Mouse (Mus musculus): Measurements from ENCODE around the gene Apba3.

The Apba3 gene

DNA sequence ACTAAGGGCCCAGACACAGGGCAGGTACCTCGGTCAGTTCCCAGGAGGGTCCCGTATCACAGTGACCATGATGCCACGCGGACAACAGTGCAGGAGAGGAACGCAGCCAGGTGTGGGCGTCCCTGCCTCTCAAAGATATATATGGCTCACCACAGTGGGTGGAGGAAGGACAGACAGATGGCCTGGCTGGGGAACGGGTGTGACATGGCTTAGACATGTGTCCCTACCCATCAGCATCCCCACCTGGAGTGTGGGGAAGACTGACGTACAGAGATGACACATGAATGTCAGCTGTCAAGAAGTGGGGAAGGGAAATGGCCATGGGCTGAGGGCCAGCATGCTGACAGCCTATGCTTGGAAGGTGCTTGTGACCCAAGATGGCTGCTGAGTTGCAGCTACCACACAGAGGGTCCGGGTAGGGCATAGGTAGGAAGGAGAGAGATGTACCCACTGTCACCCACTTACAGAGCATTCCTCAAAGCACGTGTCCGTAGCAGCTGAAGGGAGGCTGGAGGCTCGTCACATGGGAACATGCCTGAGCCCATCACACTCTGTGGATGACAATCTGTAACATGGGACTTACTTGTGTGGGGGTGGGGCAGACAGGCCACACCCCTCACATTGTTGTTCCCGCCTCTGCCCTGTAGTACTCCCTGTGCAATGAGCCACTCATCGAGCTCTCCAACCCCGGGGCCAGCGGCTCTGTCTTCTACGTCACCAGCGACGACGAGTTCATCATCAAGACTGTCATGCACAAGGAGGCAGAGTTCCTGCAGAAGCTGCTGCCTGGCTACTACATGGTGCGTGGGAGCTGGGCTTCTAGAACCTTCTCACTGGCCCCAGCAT, 40.3 kb downstream of the Apba3 start:
- peak in 1 of 2 experiments; percentile 69 for DNase-seq (ENCODE audit: low spot score in 2 of 2)

DNA sequence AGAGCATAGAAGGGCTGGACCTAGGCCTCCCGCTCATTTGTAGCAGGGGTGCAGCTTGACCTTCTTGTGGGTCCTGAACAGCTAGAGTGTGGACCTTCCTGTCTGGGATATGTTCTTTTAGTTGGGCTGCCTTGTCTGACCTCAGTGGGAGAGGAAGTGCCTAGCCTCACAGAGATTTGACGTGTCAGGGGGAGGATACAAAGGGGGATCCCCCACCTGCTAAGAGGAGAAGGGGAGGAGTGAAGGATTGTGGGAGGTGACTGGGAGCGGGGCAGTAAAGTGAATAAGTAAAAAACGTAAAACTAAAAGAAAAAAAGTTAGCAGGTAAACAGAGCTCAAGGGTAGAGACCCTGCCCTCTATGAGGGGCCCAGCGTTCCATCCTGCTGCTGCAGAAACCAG, 42.8 kb downstream of the Apba3 start:
- DNase-seq (ENCODE audit: low spot score in 2 of 2) = no peak

DNA sequence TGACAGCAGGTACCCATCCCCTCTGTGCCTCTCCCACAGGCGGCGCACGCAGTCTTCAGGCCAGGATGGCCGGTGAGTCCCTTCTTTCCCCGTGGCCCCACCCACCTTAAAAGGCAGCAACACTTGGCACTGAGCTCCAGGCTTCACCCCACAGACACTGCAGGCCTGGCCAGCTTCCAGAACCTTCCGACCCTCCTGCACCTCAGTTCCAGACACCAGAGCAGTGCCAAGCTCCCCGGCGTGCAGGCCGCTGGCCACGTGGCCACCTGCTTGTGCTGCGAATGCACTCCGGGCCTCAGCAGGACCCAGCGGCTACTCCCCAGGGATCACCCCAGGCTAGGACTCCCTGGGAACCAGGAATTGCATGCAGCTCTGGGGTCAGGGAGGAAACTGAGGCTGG, 46.8 kb downstream of the Apba3 start:
- no peak for DNase-seq (ENCODE audit: low spot score in 2 of 2)

DNA sequence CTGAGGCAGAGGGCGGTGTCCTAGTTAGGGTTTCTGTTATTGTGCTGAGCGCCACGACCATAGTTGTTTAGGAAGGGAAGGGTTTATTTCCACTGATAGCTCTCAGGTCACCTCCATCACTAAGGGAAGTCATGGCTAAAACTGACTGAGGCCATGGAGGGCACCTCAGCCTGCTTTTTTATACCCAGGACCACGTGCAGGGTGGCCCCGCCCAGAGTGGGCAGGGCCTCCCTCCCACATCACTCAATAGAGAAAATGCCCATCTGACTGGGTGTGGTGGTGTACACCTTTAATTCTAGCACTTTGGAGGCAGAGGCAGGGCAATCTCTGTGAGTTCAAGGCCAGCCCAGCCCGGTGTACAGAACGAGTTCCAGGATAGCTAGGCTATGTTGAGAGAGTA, 47.4 kb downstream of the Apba3 start:
- no peak for DNase-seq (ENCODE audit: low spot score in 2 of 2)

DNA sequence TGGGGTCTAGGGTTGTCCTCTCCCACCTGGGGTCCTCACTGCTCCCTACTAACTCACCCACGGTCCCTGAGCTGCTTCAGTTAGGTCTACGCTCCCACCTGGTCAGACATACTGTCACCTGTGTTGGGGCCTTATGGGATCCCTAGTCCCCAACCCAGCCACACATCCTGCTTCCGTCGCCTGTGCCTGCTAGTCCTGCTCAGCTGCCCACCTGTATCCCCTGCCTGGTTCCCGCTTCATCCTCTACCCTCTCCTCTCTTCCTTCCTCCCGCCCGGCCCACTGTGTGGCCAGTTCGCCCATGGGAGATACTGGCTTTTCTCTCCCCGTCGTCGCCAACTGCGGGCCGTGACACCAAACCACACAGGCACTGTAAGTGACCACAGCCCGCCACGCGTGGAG, 48.8 kb downstream of the Apba3 start:
- DNase-seq (ENCODE audit: low spot score in 2 of 2) = no peak

DNA sequence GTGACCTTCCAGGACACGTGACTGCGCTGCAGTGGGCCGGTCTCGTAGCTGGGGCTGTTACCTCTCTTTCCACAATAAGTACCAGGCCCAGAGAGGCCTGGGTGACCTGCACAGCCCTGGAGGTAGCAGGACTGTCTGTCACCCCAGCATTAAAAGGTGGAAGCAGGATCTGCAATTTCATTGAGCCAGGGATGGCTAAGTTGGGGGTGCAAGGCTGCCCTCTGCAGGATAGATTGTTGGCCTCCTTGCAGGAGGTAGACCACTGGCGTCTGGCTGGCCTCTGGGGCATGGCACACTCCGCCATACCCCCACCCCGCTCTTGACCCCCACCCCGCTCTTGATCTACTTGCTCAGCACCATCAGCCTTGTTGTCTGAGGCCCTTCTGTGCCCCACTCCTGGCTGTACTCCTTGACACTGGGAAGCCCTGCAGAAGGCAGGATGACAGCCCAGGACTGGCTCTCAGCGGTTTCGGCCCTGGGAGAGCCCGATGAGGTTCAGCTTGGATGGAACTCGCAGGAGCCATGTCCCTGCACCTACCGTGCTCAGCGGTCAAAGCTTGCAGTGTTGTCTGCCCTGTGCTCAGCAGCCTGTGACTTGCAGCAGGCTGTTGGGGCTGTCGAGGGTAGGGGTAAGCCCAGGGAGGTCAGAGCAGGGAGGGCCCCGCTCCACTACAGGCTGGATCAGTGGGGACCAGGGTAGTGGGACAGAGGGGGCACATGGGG, 49.7 kb downstream of the Apba3 start:
- DNase-seq (ENCODE audit: low spot score in 2 of 2) = no peak

DNA sequence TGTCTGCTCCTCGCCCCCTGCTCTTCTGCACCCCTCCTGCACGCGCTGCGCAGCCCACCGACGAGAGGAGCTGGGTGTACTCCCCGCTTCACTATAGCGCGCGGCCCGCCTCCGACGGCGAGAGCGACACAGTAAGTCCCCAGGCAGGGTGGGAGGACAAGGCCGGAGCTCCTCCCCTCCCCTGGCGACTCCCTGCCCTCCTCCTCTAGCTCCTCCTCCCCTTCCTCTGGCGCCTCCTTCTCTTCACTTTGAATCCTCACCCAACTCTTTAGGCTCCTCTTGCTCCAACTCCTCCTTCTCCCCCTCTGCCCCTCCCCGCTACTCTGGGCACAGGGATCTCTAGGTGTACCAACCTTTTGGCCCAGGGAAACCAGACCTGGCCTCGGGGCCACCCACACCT, 50.5 kb downstream of the Apba3 start:
- no peak for DNase-seq (ENCODE audit: low spot score in 2 of 2)

DNA sequence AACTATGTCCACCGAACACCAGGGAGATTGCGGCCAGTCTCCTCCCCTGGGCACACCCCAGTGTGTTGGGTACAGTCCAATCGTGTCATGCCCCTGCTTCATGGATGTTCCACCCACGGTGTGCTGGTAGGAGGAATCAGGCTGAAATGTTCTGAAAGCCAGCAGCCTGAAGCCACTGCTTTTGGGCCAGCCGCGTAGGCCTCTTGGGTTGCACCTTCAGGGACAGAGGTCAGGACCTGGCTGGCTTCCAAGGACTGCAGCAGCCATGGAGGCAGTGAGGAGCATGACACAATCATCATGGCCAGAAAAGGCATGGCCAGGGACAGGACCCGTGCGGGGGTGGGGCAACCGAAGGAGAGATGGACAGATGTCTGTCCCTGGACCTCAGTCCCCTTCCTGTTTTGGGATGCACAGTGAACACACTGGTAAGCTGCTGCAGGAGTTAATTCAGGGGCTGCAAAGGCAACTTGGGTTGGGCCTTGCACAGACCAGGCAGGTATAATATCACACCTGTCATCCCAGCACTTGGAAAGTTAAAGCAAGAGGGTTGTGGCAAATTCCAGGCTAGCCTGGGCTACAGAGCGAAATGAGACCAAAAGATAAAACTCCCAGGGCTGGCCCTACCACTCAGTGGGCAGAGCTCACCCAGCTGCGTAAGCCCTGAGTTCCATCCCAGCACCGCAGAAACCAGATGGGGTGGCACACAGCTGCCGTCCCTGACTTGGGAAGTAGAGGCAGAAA, 52.0 kb downstream of the Apba3 start:
- no peak for DNase-seq (ENCODE audit: low spot score in 2 of 2)

DNA sequence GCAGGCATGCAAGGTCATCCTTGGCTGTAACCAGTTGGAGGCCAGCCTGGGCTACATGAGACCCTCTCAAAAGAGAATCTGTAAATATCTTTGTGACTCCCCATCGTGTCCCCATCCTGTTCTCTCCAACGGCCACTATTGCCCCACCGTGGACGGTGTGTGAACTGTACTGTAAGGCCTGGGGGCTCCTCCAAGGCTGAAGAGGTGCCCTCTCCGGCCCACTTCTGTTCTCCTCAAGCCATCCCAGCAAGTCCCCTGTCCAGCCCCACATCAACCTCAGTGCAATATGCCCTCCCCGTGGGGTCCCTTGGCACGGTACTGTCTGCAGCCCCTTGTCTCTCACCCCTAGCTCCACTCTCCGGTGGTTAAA, 52.6 kb downstream of the Apba3 start:
- no peak for DNase-seq (ENCODE audit: low spot score in 2 of 2)

DNA sequence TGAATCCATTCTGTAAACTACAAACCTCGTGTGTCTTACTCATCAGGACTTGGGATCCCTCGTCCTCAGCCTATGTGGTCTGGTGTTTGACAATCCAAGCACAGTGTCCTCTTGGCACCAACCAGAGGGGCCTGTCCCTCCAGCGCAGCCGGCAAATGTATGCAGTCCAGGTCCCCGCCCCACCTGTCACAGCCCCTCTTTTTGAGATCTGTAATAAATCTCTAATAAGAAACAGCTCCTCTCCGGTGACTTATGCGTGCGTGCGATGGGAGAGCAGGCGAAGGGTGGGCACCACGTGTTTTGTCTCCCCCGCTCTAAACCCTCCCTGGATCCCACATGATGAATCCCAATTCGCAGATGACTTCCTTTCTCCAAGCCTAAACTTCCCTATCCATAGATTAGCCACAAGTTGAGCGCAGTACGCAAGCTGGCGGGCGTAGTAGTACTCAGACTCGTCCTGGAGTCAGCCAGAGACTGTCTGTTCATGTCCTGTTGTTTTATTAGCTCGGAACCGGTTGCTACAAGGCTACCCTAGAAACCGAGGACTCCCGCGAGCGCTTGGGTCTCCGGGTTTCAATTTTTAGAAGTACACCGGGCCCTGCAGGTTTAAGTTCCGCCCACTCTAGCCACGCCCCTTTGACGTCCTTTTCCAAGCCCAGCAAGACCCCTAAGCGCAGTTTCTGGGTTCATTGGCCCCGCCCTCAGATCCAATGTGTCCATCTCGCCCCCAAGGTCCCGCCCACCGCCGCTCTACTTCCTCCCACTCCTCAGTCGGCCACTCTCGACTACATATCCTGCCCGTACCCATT, 53.2 kb downstream of the Apba3 start:
- DNase-seq (ENCODE audit: low spot score in 2 of 2) = no peak

DNA sequence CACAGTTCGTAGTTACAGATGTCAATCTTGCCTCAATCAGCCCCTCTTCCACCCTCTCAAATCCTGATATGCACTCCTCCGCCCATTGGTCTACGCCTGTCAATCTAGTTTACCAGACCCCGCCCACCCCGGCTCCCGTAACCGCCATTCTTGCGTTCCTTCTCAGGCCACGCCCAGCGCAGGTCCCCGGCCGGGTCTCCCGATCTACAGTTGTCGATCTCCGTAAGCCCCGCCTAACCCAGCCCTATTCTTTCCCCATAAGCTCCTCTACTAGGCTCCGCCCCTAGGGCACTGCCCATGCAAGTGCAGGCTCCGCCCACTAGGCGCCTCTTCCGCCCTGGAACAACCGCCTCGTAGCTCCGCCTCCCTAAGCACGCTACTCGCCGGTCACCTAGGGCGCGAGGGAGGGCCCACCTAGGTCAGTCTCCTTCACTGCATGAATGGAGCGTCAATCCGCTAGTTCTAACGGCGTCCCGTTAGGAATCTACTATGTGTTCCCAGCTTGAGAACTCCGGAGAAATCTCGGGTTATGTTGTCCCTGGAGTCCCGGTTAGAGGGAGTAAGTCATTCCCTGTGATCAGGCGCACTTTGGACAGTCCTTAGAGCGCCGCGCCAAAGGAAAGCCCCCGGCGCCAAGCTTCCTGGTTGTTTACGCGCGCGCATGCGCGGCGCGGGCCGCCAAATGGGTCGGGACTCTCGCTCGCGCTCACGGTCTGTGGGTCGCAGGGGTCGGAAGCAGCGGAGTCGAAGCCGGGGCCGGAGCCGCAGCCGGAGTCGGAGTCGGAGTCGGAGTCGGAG, 54.0 kb downstream of the Apba3 start, which contains the start of gene Cactin:
Gene Cactin, plus strand, starts transcription at position 554 of the 798 bp plus-strand sequence.
- peak; percentile 99 to 100 for DNase-seq (ENCODE audit: low spot score in 2 of 2)

DNA sequence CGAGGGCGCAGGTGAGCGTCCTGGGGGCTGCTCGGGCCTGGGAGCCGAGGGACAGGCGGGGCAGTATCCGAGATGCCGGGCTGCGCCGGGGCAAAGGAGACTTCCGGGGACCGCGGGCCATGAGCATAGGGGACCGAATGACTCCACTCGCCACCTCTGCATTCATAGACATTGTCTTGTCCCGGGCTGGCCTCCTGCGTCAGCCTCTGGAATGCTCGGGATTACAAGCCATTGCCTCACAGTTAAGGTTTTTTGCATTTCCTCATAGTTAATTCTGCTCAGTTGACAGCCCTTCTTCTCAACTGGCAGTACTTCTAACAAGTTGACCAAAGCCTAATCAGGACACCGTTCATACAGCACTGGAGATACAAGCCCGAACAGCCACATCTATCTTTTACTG, 54.7 kb downstream of the Apba3 start:
- DNase-seq (ENCODE audit: low spot score in 2 of 2) = no peak

DNA sequence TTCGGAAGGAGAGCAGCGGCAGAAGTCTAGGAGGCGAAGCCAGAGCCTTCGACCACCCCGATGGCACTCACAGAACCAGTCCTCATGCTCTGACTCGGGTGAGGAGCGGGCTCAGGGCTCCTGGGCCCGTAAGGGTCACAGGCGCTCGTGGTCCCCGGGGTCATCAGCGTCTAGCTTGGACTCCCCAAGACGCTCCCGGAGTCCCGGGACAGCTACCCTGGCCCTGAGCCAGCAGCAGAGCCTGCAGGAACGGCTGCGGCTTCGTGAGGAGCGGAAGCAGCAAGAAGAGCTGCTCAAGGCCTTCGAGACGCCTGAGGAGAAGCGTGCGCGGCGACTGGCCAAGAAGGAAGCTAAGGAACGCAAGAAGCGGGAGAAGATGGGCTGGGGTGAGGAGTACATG, 55.7 kb downstream of the Apba3 start:
- DNase-seq (ENCODE audit: low spot score in 2 of 2) = no peak
